Comparison of ENCODE assay signal across 12 mouse cellular contexts in the genomic region with DNA sequence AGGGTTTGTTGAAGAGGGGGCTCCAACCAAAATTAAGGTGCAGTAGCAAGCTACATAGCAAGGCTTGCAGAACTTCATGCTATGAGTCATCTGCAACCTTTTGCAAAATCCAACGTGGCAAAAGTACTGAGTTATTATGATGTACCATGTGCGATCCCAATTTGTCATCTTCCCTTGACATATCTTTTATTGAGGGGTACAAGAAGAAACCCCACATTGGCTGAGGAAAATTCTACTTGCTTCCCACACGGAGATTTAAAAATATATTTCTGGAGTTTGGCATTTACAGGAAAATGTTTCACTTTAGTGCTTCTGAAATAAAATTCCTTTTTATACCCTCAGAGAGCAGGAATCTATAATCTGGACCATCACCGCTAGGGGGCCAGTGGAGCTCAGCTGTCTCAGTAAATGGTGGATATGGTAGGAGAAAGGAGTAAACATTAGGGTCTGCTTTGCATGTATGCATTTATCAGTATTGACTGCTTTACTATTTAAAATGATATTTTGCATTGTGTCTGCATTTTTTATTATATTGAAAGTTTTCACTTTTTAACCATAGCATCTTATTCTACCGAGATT. TPM values are rescaled to one million over a fixed set of nuclear protein-coding genes. Genes with fewer than 3 reads are reported as not detected.
DNase-seq lines count a peak whose midpoint lies in the region; ATAC-seq and TF ChIP-seq lines count a peak whose summit lies in the region.
"Had no signal": no experiment of that assay in that cellular context is flagged by ENCODE, and none has a peak within 500 bp of the region (broad histone marks: within the 10 kb centered on the region; RNA-seq: fewer than 3 reads in every experiment).

No protein-coding gene starts in this region.

- H3K79me2 ChIP-seq in MEL (ENCODE audit: control insufficient read depth, insufficient read depth, low read length, poor library complexity), result no peaks in the 10 kb centered on the region

- H3K27ac ChIP-seq in kidney, postnatal 0 days, result no peak overlapping the region
- no peak overlapping the region for H3K27ac ChIP-seq in MEL (ENCODE audit: control insufficient read depth, low read depth, low read length)
- H3K27ac ChIP-seq in heart, embryonic 10.5 days, result no peak overlapping the region
- H3K27ac ChIP-seq: hindbrain, embryonic 10.5 days had no signal

- TF ChIP-seq POLR2A in MEL (IDR thresholded peaks at IDR 0.05; ENCODE audit: control insufficient read depth in 1 of 2, insufficient read depth in 1 of 2, low read depth in 1 of 2, low read length in 2 of 2, poor library complexity in 1 of 2), result no peak

- H3K27me3 ChIP-seq in kidney, postnatal 0 days (ENCODE audit: insufficient read depth, low read length), result no peaks in the 10 kb centered on the region
- H3K27me3 ChIP-seq in MEL (ENCODE audit: control insufficient read depth in 1 of 2, insufficient read depth in 2 of 2, low read length in 2 of 2), result no peaks in the 10 kb centered on the region
- H3K27me3 ChIP-seq in heart, embryonic 10.5 days (ENCODE audit: insufficient read depth, poor library complexity, severe bottlenecking), result no peaks in the 10 kb centered on the region

- TF ChIP-seq CTCF in kidney, postnatal 0 days (IDR thresholded peaks at IDR 0.05; ENCODE audit: low read depth), result peak; percentile 64
- peak; percentile 26 to 37 (median 32) for TF ChIP-seq CTCF in MEL (IDR thresholded peaks at IDR 0.05 in 2 of 3, conservative IDR thresholded peaks at IDR 0.05 in 1 of 3; ENCODE audit: control insufficient read depth in 1 of 3, insufficient read depth in 1 of 3, low read depth in 2 of 3, low read length in 3 of 3, poor library complexity in 1 of 3, severe bottlenecking in 1 of 3)

- no peak overlapping the region for H3K9ac ChIP-seq in kidney, postnatal 0 days (ENCODE audit: low read depth, low read length)
- no peak overlapping the region for H3K9ac ChIP-seq in MEL (ENCODE audit: control insufficient read depth, low read depth, low read length, poor library complexity, severe bottlenecking)

- H3K4me3 ChIP-seq in kidney, postnatal 0 days (replicated peaks; ENCODE audit: low read depth, low read length), result no peak overlapping the region
- H3K4me3 ChIP-seq in MEL (ENCODE audit: control insufficient read depth in 1 of 2, insufficient read depth in 1 of 2, low read depth in 2 of 2, low read length in 2 of 2), result no peak overlapping the region
- H3K4me3 ChIP-seq in heart, embryonic 10.5 days, result no peak overlapping the region
- H3K4me3 ChIP-seq: hindbrain, embryonic 10.5 days had no signal

- 60% methylated on average over 5 of the region's 5 CpGs for WGBS in kidney, postnatal 0 days
- WGBS in heart, embryonic 10.5 days, result 53% methylated on average over 5 of the region's 5 CpGs

- H3K9me3 ChIP-seq in kidney, postnatal 0 days (replicated peaks; ENCODE audit: low read length), result no peaks in the 10 kb centered on the region
- H3K9me3 ChIP-seq in MEL (replicated peaks; ENCODE audit: insufficient read depth, low read length), result no peaks in the 10 kb centered on the region
- H3K9me3 ChIP-seq in heart, embryonic 10.5 days, result no peaks in the 10 kb centered on the region
- H3K9me3 ChIP-seq: hindbrain, embryonic 10.5 days had no signal

- no peak for TF ChIP-seq EP300 in MEL (IDR thresholded peaks at IDR 0.05; ENCODE audit: low read depth in 1 of 2, low read length in 2 of 2)

- peak; percentile 6 for TF ChIP-seq RAD21 in MEL (IDR thresholded peaks at IDR 0.05; ENCODE audit: low read depth, low read length)

- no peak overlapping the region for H3K4me2 ChIP-seq in kidney, postnatal 0 days (ENCODE audit: low read length)

- H3K4me1 ChIP-seq in kidney, postnatal 0 days (replicated peaks; ENCODE audit: insufficient read depth, low read length), result no peaks in the 10 kb centered on the region
- H3K4me1 ChIP-seq in MEL (ENCODE audit: control insufficient read depth in 1 of 2, insufficient read depth in 2 of 2, low read length in 2 of 2), result no peaks in the 10 kb centered on the region
- H3K4me1 ChIP-seq in heart, embryonic 10.5 days, result no peaks in the 10 kb centered on the region
- H3K4me1 ChIP-seq: hindbrain, embryonic 10.5 days had no signal

- no peaks in the 10 kb centered on the region for H3K36me3 ChIP-seq in kidney, postnatal 0 days (ENCODE audit: insufficient read depth, low read length)
- no peaks in the 10 kb centered on the region for H3K36me3 ChIP-seq in MEL (ENCODE audit: control insufficient read depth in 1 of 2, insufficient read depth in 2 of 2, low read length in 2 of 2)
- no peaks in the 10 kb centered on the region for H3K36me3 ChIP-seq in heart, embryonic 10.5 days
- H3K36me3 ChIP-seq: hindbrain, embryonic 10.5 days had no signal

- ATAC-seq in kidney, postnatal 0 days (replicated peaks; ENCODE audit: low FRiP score, low read depth), result no peak

- DNase-seq in kidney, postnatal 0 days (ENCODE audit: low spot score), result peak; percentile 19
- no peak for DNase-seq in kidney, adult 8-10 months
- DNase-seq in MEL (ENCODE audit: low read depth, low spot score), result peak; percentile 9
- DNase-seq in embryo, embryonic 10.5 days (ENCODE audit: low spot score), result peak; percentile 47
- DNase-seq in retina, embryonic 14.5 days (ENCODE audit: low spot score), result peak; percentile 35
- DNase-seq in heart, embryonic 10.5 days (ENCODE audit: low spot score), result no peak
- DNase-seq in spleen, adult 18-20 months, result no peak
- DNase-seq: gastrocnemius, postnatal 25 days; thymus, adult 18-20 months had no signal

TF ChIP-seq in MEL, 35 proteins besides CTCF, POLR2A, EP300 and RAD21:
- TF ChIP-seq SMC3 (IDR thresholded peaks at IDR 0.05; ENCODE audit: low read depth, low read length) (peak; percentile 28), SIN3A (IDR thresholded peaks at IDR 0.05; ENCODE audit: low read length) (no peak), TAL1 (IDR thresholded peaks at IDR 0.05; ENCODE audit: low read length) (no peak)

RNA-seq across cellular contexts. Expression of gene C030005K15Rik, which starts 41.7 kb away (rescaled TPM):
- polyA plus RNA-seq in kidney, postnatal 0 days (2015; fragmentation: Nextera tagmentation; extraction: Ambion mirVana), result not detected in 2 replicates
- total RNA-seq in MEL (2012; rRNA removed), result not detected in 2 replicates
- polyA plus RNA-seq in MEL (2012; ENCODE audit: insufficient read depth in 1 of 2, insufficient read length in 2 of 2, low read depth in 1 of 2, low replicate concordance in 2 of 2, missing spikeins in 1 of 2), result not detected
- polyA plus RNA-seq in heart, embryonic 10.5 days (2016; fragmentation: Nextera tagmentation; extraction: Ambion mirVana), result not detected in 2 replicates
- total RNA-seq: common myeloid progenitor, adult 5-6 weeks; gastrocnemius, postnatal 25 days; megakaryocyte, adult 5-6 weeks had no signal
- polyA plus RNA-seq: hindbrain, embryonic 10.5 days had no signal

Comparison
In these comparisons a context has a peak if more than half of its experiments do, and no peak if none do; other contexts are left out.
1. DNase-seq: peak in kidney, postnatal 0 days (single experiment), MEL (single experiment), embryo, embryonic 10.5 days (single experiment) and retina, embryonic 14.5 days (single experiment); none in kidney, adult 8-10 months (0 of 2), heart, embryonic 10.5 days (single experiment) and spleen, adult 18-20 months (0 of 2).